Comparison of ENCODE assay signal across 18 mouse cellular contexts in the genomic region with DNA sequence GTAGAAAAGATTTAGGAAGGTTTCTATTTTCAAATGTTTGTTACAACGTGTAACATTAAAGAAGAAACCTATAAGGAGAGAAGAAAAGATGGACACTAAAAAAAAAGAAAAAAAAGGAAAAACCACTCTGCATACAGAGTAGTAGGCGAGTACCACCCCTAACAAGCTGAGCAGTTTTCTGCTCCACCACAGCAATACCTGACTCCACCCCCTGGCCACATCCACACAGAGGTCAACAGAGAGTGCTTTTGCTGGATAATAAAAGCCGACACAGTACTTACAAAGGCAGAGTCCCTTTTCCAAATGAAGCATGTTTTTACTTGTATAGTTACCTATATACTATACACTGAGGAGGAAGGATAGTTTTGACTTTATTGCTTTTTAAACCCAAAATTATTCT. TPM values are rescaled to one million over a fixed set of nuclear protein-coding genes. Genes with fewer than 3 reads are reported as not detected.
DNase-seq lines count a peak whose midpoint lies in the region; ATAC-seq and TF ChIP-seq lines count a peak whose summit lies in the region.
"Had no signal": no experiment of that assay in that cellular context is flagged by ENCODE, and none has a peak within 500 bp of the region (broad histone marks: within the 10 kb centered on the region; RNA-seq: fewer than 3 reads in every experiment).

No protein-coding gene starts in this region.

- H3K9me3 ChIP-seq in heart, postnatal 0 days (replicated peaks; ENCODE audit: control insufficient read depth, low read length): no peaks in the 10 kb centered on the region
- no peaks in the 10 kb centered on the region for H3K9me3 ChIP-seq in liver, embryonic 16.5 days (replicated peaks; ENCODE audit: control insufficient read depth, low read length)
- H3K9me3 ChIP-seq in liver, embryonic 11.5 days (ENCODE audit: control insufficient read depth, low read length): no peaks in the 10 kb centered on the region
- H3K9me3 ChIP-seq: embryonic facial prominence, embryonic 12.5 days; forebrain, embryonic 15.5 days; heart, embryonic 12.5 days; hindbrain, embryonic 10.5 days had no signal

- H3K4me2 ChIP-seq in heart, postnatal 0 days (ENCODE audit: low read depth, low read length): no peak overlapping the region
- no peak overlapping the region for H3K4me2 ChIP-seq in liver, embryonic 16.5 days (ENCODE audit: low read depth, low read length)
- H3K4me2 ChIP-seq in liver, embryonic 11.5 days: no peak overlapping the region
- H3K4me2 ChIP-seq: embryonic facial prominence, embryonic 12.5 days; forebrain, embryonic 15.5 days; heart, embryonic 12.5 days; hindbrain, embryonic 14.5 days had no signal

- 0 out of 2 replicates have a peak overlapping the region, but pooled peaks have one; percentile 15 for H3K27ac ChIP-seq in heart, postnatal 0 days (ENCODE audit: low read depth)
- no peak overlapping the region for H3K27ac ChIP-seq in liver, embryonic 16.5 days (ENCODE audit: low read length)
- H3K27ac ChIP-seq in liver, embryonic 11.5 days (ENCODE audit: low read depth, low read length): no peak overlapping the region
- H3K27ac ChIP-seq: embryonic facial prominence, embryonic 12.5 days; forebrain, embryonic 15.5 days; hindbrain, embryonic 10.5 days; hindbrain, embryonic 14.5 days had no signal

- H3K9ac ChIP-seq in heart, postnatal 0 days (replicated peaks; ENCODE audit: low read depth, low read length): no peak overlapping the region
- H3K9ac ChIP-seq in liver, embryonic 16.5 days (ENCODE audit: low read depth, low read length): no peak overlapping the region
- H3K9ac ChIP-seq in liver, embryonic 11.5 days (ENCODE audit: low read depth, low read length): no peak overlapping the region
- H3K9ac ChIP-seq: embryonic facial prominence, embryonic 12.5 days; forebrain, embryonic 15.5 days; heart, embryonic 12.5 days; hindbrain, embryonic 14.5 days had no signal

- H3K36me3 ChIP-seq in heart, postnatal 0 days (replicated peaks; ENCODE audit: control insufficient read depth, insufficient read depth, low read length): no peaks in the 10 kb centered on the region; the same call in 1 of the 2 replicates
- H3K36me3 ChIP-seq in liver, embryonic 16.5 days (ENCODE audit: control insufficient read depth, insufficient read depth): no peaks in the 10 kb centered on the region; the same call in 1 of the 2 replicates
- no peaks in the 10 kb centered on the region for H3K36me3 ChIP-seq in liver, embryonic 11.5 days (ENCODE audit: control insufficient read depth, insufficient read depth, low read length)
- H3K36me3 ChIP-seq: embryonic facial prominence, embryonic 12.5 days; forebrain, embryonic 15.5 days had no signal

- H3K4me1 ChIP-seq in heart, postnatal 0 days (ENCODE audit: control insufficient read depth, insufficient read depth): 0 out of 2 replicates have a peak, but pooled peaks cover 7% of the 10 kb centered on the region
- peaks cover 2% of the 10 kb centered on the region for H3K4me1 ChIP-seq in liver, embryonic 16.5 days (ENCODE audit: control insufficient read depth, low read depth, low read length)
- H3K4me1 ChIP-seq in liver, embryonic 11.5 days (replicated peaks; ENCODE audit: control insufficient read depth, insufficient read depth, low read length): peaks cover 2% of the 10 kb centered on the region; the same call in 1 of the 2 replicates
- H3K4me1 ChIP-seq: embryonic facial prominence, embryonic 12.5 days; hindbrain, embryonic 10.5 days had no signal

- 60% methylated on average over 3 of the region's 3 CpGs for WGBS in heart, postnatal 0 days
- 51% methylated on average over 3 of the region's 3 CpGs for WGBS in liver, embryonic 16.5 days (ENCODE audit: insufficient replicate concordance)
- 71% methylated on average over 3 of the region's 3 CpGs for WGBS in liver, embryonic 11.5 days

- TF ChIP-seq CTCF in heart, postnatal 0 days (IDR thresholded peaks at IDR 0.05; ENCODE audit: low read depth): no peak

- DNase-seq in heart, postnatal 0 days (ENCODE audit: low spot score): no peak
- DNase-seq in heart, adult 18-20 months: no peak
- no peak for DNase-seq in liver, embryonic 11.5 days (ENCODE audit: low spot score)
- DNase-seq in embryo, embryonic 10.5 days (ENCODE audit: low spot score): no peak
- no peak for DNase-seq in thymus, postnatal 36 days
- DNase-seq: adrenal gland, adult 2 months; adrenal gland, postnatal 25 days; cerebellum, adult 2 months; cerebellum, postnatal 10 days; heart, postnatal 10 days had no signal

- TF ChIP-seq EP300 in heart, postnatal 0 days (IDR thresholded peaks at IDR 0.05; ENCODE audit: low read depth): no peak

- H3K4me3 ChIP-seq in heart, postnatal 0 days (ENCODE audit: low read depth, low read length): no peak overlapping the region
- H3K4me3 ChIP-seq in liver, embryonic 16.5 days (ENCODE audit: low read depth, low read length): no peak overlapping the region
- H3K4me3 ChIP-seq in liver, embryonic 11.5 days (ENCODE audit: low read depth, low read length): no peak overlapping the region
- H3K4me3 ChIP-seq: embryonic facial prominence, embryonic 12.5 days; forebrain, embryonic 15.5 days; heart, embryonic 12.5 days; hindbrain, embryonic 10.5 days had no signal

- no peak for ATAC-seq in heart, postnatal 0 days (ENCODE audit: insufficient read depth, low read depth)
- ATAC-seq in liver, embryonic 16.5 days (ENCODE audit: low read depth): peak; percentile 32; the same call in 1 of the 2 replicates
- ATAC-seq in liver, embryonic 11.5 days (replicated peaks; ENCODE audit: low FRiP score): no peak
- ATAC-seq in megakaryocyte progenitor cell, adult 5-6 weeks (replicated peaks; ENCODE audit: poor library complexity): peak; percentile 61
- ATAC-seq: forebrain, embryonic 15.5 days had no signal

- no peaks in the 10 kb centered on the region for H3K27me3 ChIP-seq in heart, postnatal 0 days (ENCODE audit: control insufficient read depth, insufficient read depth, low read length)
- no peaks in the 10 kb centered on the region for H3K27me3 ChIP-seq in liver, embryonic 16.5 days (ENCODE audit: control insufficient read depth, insufficient read depth, low read depth, low read length)
- H3K27me3 ChIP-seq in liver, embryonic 11.5 days (replicated peaks; ENCODE audit: control insufficient read depth, insufficient read depth, low read length): no peaks in the 10 kb centered on the region
- H3K27me3 ChIP-seq: CH12.LX; embryonic facial prominence, embryonic 12.5 days; forebrain, embryonic 15.5 days; heart, embryonic 12.5 days had no signal

RNA-seq across cellular contexts. Expression of gene Rsbn1l, which starts 31.6 kb away (rescaled TPM):
- 8.5 and 9.1 TPM in 2 replicates for total RNA-seq in heart, postnatal 0 days (2014; rRNA removed; ENCODE audit: low replicate concordance)
- polyA plus RNA-seq in heart, postnatal 0 days (2015; fragmentation: Nextera tagmentation; extraction: Ambion mirVana): 9.2 and 9.4 TPM in 2 replicates
- total RNA-seq in heart, adult 18-20 months (2021): 10 to 100 TPM; 11.3 to 13.3 TPM
- polyA plus RNA-seq in liver, embryonic 16.5 days (2015; fragmentation: Nextera tagmentation; extraction: Ambion mirVana): 3.3 and 3.7 TPM in 2 replicates
- 10.2 and 11.0 TPM in 2 replicates for polyA plus RNA-seq in liver, embryonic 11.5 days (2014; fragmentation: Nextera tagmentation; extraction: Ambion mirVana)
- total RNA-seq in megakaryocyte progenitor cell, adult 5-6 weeks (2015): 30.6 and 33.0 TPM in 2 replicates
- total RNA-seq in megakaryocyte progenitor cell, adult 5-6 weeks (2017): 16.8 and 39.3 TPM in 2 replicates

RNA-seq across cellular contexts. Expression of gene Tmem60, which starts 42.6 kb away (rescaled TPM):
- total RNA-seq in heart, postnatal 0 days (2014; rRNA removed; ENCODE audit: low replicate concordance): 5.8 and 8.4 TPM in 2 replicates
- polyA plus RNA-seq in heart, postnatal 0 days (2015; fragmentation: Nextera tagmentation; extraction: Ambion mirVana): 57.5 and 61.5 TPM in 2 replicates
- total RNA-seq in heart, adult 18-20 months (2021): 10 to 100 TPM; 23.1 to 25.6 TPM
- 32.4 and 34.5 TPM in 2 replicates for polyA plus RNA-seq in liver, embryonic 16.5 days (2015; fragmentation: Nextera tagmentation; extraction: Ambion mirVana)
- polyA plus RNA-seq in liver, embryonic 11.5 days (2014; fragmentation: Nextera tagmentation; extraction: Ambion mirVana): 48.0 and 55.4 TPM in 2 replicates
- total RNA-seq in megakaryocyte progenitor cell, adult 5-6 weeks (2015): 29.5 and 34.9 TPM in 2 replicates
- total RNA-seq in megakaryocyte progenitor cell, adult 5-6 weeks (2017): 12.6 and 14.0 TPM in 2 replicates

RNA-seq across cellular contexts. Expression of gene Phtf2, which starts 42.7 kb away (rescaled TPM):
- 38.1 and 50.9 TPM in 2 replicates for total RNA-seq in heart, postnatal 0 days (2014; rRNA removed; ENCODE audit: low replicate concordance)
- polyA plus RNA-seq in heart, postnatal 0 days (2015; fragmentation: Nextera tagmentation; extraction: Ambion mirVana): 33.5 and 39.2 TPM in 2 replicates
- total RNA-seq in heart, adult 18-20 months (2021): 10 to 100 TPM; 62.5 to 66.6 TPM
- 5.6 and 5.7 TPM in 2 replicates for polyA plus RNA-seq in liver, embryonic 16.5 days (2015; fragmentation: Nextera tagmentation; extraction: Ambion mirVana)
- polyA plus RNA-seq in liver, embryonic 11.5 days (2014; fragmentation: Nextera tagmentation; extraction: Ambion mirVana): 17.0 and 18.2 TPM in 2 replicates
- total RNA-seq in megakaryocyte progenitor cell, adult 5-6 weeks (2015): 9.7 and 15.2 TPM in 2 replicates
- 10.0 and 23.0 TPM in 2 replicates for total RNA-seq in megakaryocyte progenitor cell, adult 5-6 weeks (2017)

Comparison
In these comparisons a context has a peak if more than half of its experiments do, and no peak if none do; other contexts are left out.
1. ATAC-seq: peak in liver, embryonic 16.5 days (single experiment) and megakaryocyte progenitor cell, adult 5-6 weeks (single experiment); none in heart, postnatal 0 days (single experiment) and liver, embryonic 11.5 days (single experiment).